Mouse (Mus musculus) testis, adult 2 months (tissue): Measurements from ENCODE around the gene Nab2.

Source experiments
- CTCF ChIP-seq: fragments of 200-500 bp; IDR thresholded peaks from 2 replicates; pipeline ENCODE4 v1.5.1; 2012; ENCODE audit warnings: low read depth, mild to moderate bottlenecking, inconsistent platforms, low read length, moderate library complexity; ENCODE audit not compliant: control insufficient read depth, insufficient read depth, insufficient replicate concordance
- POLR2A ChIP-seq: fragments of 200-500 bp; IDR thresholded peaks from 2 replicates; pipeline ENCODE4 v1.6.1; 2012; ENCODE audit warnings: low read depth, mild to moderate bottlenecking, inconsistent platforms, low read length, moderate library complexity; ENCODE audit not compliant: control insufficient read depth

DNA sequence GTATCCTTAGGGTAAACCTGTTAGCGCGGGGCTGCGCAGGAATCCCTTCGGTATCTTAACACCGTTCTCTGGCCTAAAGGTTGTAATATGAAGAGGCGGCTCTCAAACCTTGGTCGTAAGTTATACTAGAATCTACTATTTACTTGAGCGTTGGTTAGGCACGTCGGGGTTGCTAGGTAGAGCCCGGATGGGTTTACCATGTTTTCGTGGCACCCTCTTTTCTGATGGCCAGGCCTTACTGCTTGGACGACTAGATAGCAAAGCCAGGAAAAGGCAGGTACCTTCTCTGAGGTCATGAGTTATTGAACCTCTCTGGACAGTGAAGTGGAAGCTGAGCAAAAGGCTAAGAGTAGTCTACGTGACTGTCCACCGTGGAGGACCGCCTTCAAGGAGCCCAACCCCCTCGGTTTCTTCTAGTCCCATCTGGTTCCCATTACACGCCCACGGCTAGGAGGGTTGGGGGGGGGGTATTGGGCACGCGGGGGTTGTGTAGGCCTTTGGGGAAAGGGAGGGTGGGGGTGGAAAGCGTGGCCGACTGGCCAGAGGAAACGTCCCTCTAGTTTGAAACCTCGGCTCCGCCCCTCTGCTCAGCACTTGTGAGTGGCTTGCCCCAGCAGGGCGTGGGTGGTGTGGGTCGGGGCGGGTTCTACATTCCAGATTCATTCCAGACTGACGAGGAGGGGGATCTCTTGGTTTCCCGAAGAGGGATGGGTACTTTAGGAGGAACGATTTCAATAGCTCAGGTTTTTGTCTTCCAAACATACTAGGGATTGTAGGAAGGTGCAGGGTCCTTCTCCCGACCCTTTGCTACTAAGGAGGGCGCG lies 887 bp downstream of the Nab2 start:
- TF ChIP-seq POLR2A (peak; percentile 49; the same call in 1 of the 2 replicates), CTCF (no peak)
